Mouse (Mus musculus): Measurements from ENCODE around the gene Etl4. TPM values are rescaled to one million over a fixed set of nuclear protein-coding genes. Genes with fewer than 3 reads are reported as not detected.
A peak's percentile ranks its signal among the peaks of the same experiment; 100 is the strongest.

Gene Etl4
- total and polyA plus RNA-seq, 2 experiments: 3.5 to 5.5 TPM

- Histone ChIP-seq H3K9ac (ENCODE audit: low read depth, low read length) (no peak overlapping the region), H3K4me3 (ENCODE audit: insufficient read depth, low read depth, low read length) (no peak overlapping the region), H3K36me3 (ENCODE audit: control insufficient read depth, insufficient read depth, low read length) (no peaks in the 10 kb centered on the region), H3K4me1 (ENCODE audit: control insufficient read depth, insufficient read depth, low read length) (no peaks in the 10 kb centered on the region), H3K27me3 (ENCODE audit: control insufficient read depth, insufficient read depth, low read length) (no peaks in the 10 kb centered on the region), H3K79me2 (ENCODE audit: control insufficient read depth, insufficient read depth, low read length) (no peaks in the 10 kb centered on the region), H3K27ac (replicated peaks; ENCODE audit: insufficient read depth, low read depth, low read length) (no peak overlapping the region)
- WGBS: 75% methylated on average over 2 of the region's 2 CpGs
- DNase-seq (ENCODE audit: extremely low read depth, low read depth, low spot score): no peak
- no peak for TF ChIP-seq POLR2A (IDR thresholded peaks at IDR 0.05; ENCODE audit: extremely low read depth, insufficient read depth, low read length)
- TF ChIP-seq CTCF (IDR thresholded peaks at IDR 0.05; ENCODE audit: low read depth, low read length): no peak
Observed at GRCm38 (mm10) chr2:20433656-20434055, 524.1 kb downstream of the Etl4 start.

GRCm38 (mm10) chr2:20435530-20435929, 526.0 kb downstream of the Etl4 start:
- TF ChIP-seq POLR2A (IDR thresholded peaks at IDR 0.05; ENCODE audit: extremely low read depth, insufficient read depth, low read length) (no peak), CTCF (IDR thresholded peaks at IDR 0.05; ENCODE audit: low read depth, low read length) (no peak)
- H3K79me2 ChIP-seq (ENCODE audit: control insufficient read depth, insufficient read depth, low read length): no peaks in the 10 kb centered on the region
- 94% methylated on average over 4 of the region's 4 CpGs for WGBS
- H3K36me3 ChIP-seq (ENCODE audit: control insufficient read depth, insufficient read depth, low read length): no peaks in the 10 kb centered on the region
- no peak overlapping the region for H3K9ac ChIP-seq (ENCODE audit: low read depth, low read length)
- DNase-seq (ENCODE audit: extremely low read depth, low read depth, low spot score): no peak
- no peaks in the 10 kb centered on the region for H3K27me3 ChIP-seq (ENCODE audit: control insufficient read depth, insufficient read depth, low read length)
- H3K27ac ChIP-seq (replicated peaks; ENCODE audit: insufficient read depth, low read depth, low read length): no peak overlapping the region
- H3K4me1 ChIP-seq (ENCODE audit: control insufficient read depth, insufficient read depth, low read length): no peaks in the 10 kb centered on the region
- H3K4me3 ChIP-seq (ENCODE audit: insufficient read depth, low read depth, low read length): no peak overlapping the region

- no peaks in the 10 kb centered on the region for H3K36me3 ChIP-seq (ENCODE audit: control insufficient read depth, insufficient read depth, low read length)
- no peaks in the 10 kb centered on the region for H3K79me2 ChIP-seq (ENCODE audit: control insufficient read depth, insufficient read depth, low read length)
- peaks cover 5% of the 10 kb centered on the region for H3K4me1 ChIP-seq (ENCODE audit: control insufficient read depth, insufficient read depth, low read length)
- H3K9ac ChIP-seq (ENCODE audit: low read depth, low read length): no peak overlapping the region
- TF ChIP-seq CTCF (IDR thresholded peaks at IDR 0.05; ENCODE audit: low read depth, low read length) (no peak), POLR2A (IDR thresholded peaks at IDR 0.05; ENCODE audit: extremely low read depth, insufficient read depth, low read length) (no peak)
- 100% methylated on average over 2 of the region's 2 CpGs for WGBS
- DNase-seq (ENCODE audit: extremely low read depth, low read depth, low spot score): no peak
- H3K27ac ChIP-seq (replicated peaks; ENCODE audit: insufficient read depth, low read depth, low read length): no peak overlapping the region
- no peaks in the 10 kb centered on the region for H3K27me3 ChIP-seq (ENCODE audit: control insufficient read depth, insufficient read depth, low read length)
- H3K4me3 ChIP-seq (ENCODE audit: insufficient read depth, low read depth, low read length): no peak overlapping the region
Observed at GRCm38 (mm10) chr2:20442731-20443130, 533.2 kb downstream of the Etl4 start.

GRCm38 (mm10) chr2:20443671-20444440, 534.3 kb downstream of the Etl4 start:
- no peaks in the 10 kb centered on the region for H3K36me3 ChIP-seq (ENCODE audit: control insufficient read depth, insufficient read depth, low read length)
- peak overlapping the region; percentile 1; the same call in 1 of the 2 replicates for H3K27ac ChIP-seq (replicated peaks; ENCODE audit: insufficient read depth, low read depth, low read length)
- no peak overlapping the region for H3K4me3 ChIP-seq (ENCODE audit: insufficient read depth, low read depth, low read length)
- H3K9ac ChIP-seq (ENCODE audit: low read depth, low read length): no peak overlapping the region
- H3K4me1 ChIP-seq (ENCODE audit: control insufficient read depth, insufficient read depth, low read length): peaks cover 5% of the 10 kb centered on the region
- H3K79me2 ChIP-seq (ENCODE audit: control insufficient read depth, insufficient read depth, low read length): no peaks in the 10 kb centered on the region
- no peak for DNase-seq (ENCODE audit: extremely low read depth, low read depth, low spot score)
- 67% methylated on average over 10 of the region's 10 CpGs for WGBS
- TF ChIP-seq POLR2A (IDR thresholded peaks at IDR 0.05; ENCODE audit: extremely low read depth, insufficient read depth, low read length) (no peak), CTCF (IDR thresholded peaks at IDR 0.05; ENCODE audit: low read depth, low read length) (no peak)
- no peaks in the 10 kb centered on the region for H3K27me3 ChIP-seq (ENCODE audit: control insufficient read depth, insufficient read depth, low read length)

GRCm38 (mm10) chr2:20445156-20446155, 535.9 kb downstream of the Etl4 start:
- no peaks in the 10 kb centered on the region for H3K27me3 ChIP-seq (ENCODE audit: control insufficient read depth, insufficient read depth, low read length)
- 28% methylated on average over 17 of the region's 17 CpGs for WGBS
- no peaks in the 10 kb centered on the region for H3K36me3 ChIP-seq (ENCODE audit: control insufficient read depth, insufficient read depth, low read length)
- DNase-seq (ENCODE audit: extremely low read depth, low read depth, low spot score): peak; percentile 75
- no peak for TF ChIP-seq CTCF (IDR thresholded peaks at IDR 0.05; ENCODE audit: low read depth, low read length)
- no peak for TF ChIP-seq POLR2A (IDR thresholded peaks at IDR 0.05; ENCODE audit: extremely low read depth, insufficient read depth, low read length)
- no peaks in the 10 kb centered on the region for H3K79me2 ChIP-seq (ENCODE audit: control insufficient read depth, insufficient read depth, low read length)
- H3K4me1 ChIP-seq (ENCODE audit: control insufficient read depth, insufficient read depth, low read length): peaks cover 5% of the 10 kb centered on the region
- no peak overlapping the region; the same call in 1 of the 2 replicates for H3K9ac ChIP-seq (ENCODE audit: low read depth, low read length)
- H3K4me3 ChIP-seq (ENCODE audit: insufficient read depth, low read depth, low read length): no peak overlapping the region
- peak overlapping the region; percentile 78 for H3K27ac ChIP-seq (replicated peaks; ENCODE audit: insufficient read depth, low read depth, low read length)
